Mouse (Mus musculus): ENCODE data around the gene Mlxip. TPM values are rescaled to one million over a fixed set of nuclear protein-coding genes. Genes with fewer than 3 reads are reported as not detected.

Gene Mlxip
- total RNA-seq, 4 experiments from 2014 or later: 17.7 to 23.0 (median 21.0) TPM

DNA sequence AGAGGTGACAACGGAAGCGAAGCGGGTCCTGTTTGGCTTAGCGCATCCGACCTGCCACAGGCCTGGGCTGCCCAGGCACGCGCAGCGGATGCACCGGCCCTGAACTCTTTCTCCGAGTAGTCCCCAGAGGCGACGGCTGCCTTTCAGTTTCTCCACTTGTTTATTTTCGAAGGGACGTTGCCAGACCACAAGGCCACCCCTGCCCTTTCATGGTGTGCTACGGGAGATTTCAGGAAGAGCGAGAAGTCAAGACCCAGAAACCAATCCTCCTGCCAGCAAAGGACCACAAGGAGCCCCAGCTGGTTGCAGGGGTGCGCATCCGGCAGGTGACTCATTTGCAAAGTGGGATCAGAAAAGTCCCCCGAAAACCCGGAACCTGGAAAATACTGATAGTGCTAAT is 12.6 kb upstream of the Mlxip start:
- no peak for DNase-seq (ENCODE audit: low spot score in 2 of 2)

DNA sequence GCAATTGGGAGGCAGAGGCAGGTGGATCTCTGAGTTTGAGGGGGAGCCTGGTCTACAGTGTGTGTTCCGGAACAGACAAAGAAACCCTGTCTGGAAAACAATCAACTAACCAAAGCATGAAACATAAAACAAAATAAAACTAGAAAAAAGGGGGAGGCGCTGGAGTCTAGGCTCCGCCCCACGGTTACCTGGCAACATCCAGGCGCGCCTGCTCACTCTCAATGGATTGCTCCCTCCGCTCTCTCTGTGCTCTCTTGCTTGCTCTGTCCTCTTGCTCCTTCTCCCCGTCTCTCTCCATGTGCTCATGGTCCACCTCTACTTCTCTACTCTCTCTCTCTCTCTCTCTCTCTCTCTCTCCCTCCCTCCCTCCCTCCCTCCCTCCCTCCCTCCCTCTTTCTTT is 11.9 kb upstream of the Mlxip start:
- no peak for DNase-seq (ENCODE audit: low spot score in 2 of 2)

DNA sequence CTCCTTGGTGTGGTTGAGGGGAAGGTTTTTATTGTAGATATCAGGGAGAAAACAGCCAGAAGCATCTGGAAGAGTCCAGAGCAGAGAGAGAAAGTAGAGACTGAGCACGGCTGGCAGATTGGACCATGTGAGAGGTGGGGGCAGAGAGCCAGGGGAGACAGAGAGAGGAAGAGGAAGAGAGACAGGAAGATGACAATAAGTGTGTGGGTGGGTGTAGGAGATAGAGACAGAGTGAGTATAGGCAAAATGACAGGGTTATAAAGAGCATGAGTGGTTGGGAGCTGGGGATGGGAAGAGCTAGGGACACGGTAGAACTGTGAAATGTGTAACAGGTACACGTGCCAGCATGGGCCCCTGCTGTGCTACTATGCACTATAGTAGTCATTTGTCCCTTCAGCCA is 6.1 kb upstream of the Mlxip start:
- no peak for DNase-seq (ENCODE audit: low spot score in 2 of 2)

DNA sequence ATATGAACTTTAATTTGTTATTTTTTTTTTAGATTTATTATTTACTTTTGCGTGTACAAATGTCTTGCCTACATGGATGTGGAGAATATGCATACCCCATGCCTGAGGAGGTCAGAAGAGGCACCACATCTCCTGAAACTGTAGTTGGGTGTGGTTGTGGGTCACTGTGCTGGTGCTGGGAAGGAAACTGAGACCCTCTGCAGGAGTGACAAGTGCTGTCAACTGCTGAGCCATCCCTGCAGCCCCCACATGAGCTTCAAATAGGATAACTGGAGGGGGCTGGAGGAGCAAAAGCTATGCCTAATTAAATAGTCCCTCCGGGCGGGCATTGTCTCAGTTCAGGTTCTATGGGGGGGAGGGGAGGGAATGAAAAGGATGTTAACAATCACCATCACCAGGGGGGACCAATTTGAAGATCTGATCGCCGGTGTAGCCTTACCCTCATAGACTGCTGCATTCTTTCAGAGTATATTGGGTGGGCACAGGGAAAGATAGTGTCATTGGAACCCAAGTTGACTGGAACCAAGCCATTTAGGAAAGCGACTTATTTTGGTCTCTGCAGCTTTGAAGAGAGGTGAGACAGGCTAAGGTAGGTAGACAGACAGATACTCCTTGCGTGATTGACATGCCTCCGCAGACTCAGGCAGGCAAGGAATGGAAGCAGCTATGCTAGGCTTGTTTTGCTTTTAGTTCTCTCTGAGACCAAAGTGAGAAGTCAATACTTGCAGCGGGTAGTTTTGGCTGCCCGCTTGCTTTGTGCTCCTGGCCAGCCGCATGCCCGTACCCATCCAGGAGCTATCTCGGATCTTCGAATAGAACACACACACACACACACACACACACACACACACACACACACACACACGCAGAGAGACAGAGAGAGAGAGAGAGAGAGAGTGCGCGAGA is 3.8 kb upstream of the Mlxip start:
- DNase-seq (ENCODE audit: low spot score in 2 of 2): no peak

DNA sequence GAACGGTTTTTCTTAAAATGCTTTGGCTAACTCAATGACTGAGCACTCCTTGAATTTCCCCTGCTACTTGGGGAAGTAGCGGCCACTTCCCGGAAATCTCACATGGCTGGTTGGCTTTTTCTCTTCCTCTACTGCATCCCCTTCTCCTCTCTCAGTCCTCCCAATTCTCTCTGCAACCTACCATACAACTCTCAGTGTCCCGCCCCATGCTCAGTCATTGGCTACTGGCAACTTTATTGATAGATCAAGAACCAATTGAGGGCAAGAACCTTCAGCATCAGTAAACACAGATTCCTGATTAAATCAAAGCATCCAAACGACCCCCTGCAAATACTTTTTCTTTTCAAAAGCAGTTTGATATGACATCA is 3.2 kb upstream of the Mlxip start:
- peak; percentile 61 to 69 for DNase-seq (ENCODE audit: low spot score in 2 of 2)

DNA sequence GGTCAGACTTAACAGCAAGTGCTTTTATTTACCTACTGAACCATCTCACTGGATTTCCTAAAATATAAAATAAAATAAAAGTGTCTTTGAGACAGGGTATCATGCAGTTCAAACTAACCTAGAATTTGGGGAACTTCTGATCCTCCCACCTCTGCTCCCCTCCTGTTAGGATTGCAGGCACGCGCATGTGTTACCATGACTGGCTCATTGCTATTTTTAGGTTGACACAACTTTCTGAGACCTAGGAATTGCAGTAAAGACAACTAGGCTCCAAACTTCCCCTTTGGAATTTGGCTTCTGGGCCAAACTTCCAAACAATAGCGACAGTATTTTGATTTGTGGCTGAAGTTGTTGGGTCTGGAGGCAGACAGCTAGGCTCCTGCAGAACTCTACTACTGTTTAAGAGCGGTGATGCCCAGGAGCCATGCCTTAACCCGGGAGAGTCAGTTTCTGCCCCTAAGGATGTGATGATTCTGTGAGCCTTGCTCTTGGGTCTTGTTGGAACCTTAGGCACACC is 754 bp upstream of the Mlxip start:
- DNase-seq (ENCODE audit: low spot score in 2 of 2): no peak

DNA sequence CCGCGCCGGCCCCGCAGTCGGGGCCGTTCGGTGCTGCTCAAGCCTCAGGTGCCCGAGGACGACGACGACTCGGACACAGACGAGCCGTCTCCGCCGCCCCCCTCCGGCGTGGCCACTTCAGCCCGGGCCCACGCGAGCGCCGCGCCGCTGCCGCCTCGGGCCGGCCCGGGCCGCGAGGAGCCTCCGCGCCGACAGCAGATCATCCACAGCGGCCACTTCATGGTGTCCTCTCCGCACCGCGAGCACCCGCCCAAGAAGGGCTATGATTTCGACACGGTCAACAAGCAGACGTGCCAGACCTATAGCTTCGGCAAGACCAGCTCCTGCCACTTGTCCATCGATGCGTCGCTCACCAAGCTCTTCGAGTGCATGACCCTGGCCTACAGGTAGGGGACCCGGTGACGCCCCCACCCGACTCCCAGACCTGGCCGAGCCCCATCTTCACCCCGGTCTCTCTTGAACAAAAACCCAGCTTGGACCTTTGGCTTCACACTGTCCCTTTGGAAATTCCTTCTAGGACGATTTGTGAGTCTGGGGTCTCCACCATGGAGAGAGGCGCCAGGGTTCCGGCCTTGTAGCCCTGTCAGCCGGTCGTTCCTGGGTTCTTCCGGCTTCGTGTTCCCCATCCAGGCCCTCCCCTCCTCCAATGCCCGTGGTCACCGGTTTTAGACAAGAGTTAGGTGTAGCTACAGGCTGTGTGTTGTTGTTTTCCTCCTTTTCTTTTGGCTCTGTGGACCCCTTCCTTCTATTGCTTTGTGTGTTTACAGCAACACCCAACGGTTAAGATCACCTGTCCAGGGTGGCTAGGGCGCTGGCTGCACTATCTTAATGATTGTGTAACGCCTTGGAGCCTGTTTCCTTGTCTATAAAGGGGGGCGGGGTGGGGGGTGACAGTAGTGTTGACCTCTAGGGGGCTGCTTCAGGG is 621 bp downstream of the Mlxip start:
- DNase-seq (ENCODE audit: low spot score in 2 of 2): no peak

DNA sequence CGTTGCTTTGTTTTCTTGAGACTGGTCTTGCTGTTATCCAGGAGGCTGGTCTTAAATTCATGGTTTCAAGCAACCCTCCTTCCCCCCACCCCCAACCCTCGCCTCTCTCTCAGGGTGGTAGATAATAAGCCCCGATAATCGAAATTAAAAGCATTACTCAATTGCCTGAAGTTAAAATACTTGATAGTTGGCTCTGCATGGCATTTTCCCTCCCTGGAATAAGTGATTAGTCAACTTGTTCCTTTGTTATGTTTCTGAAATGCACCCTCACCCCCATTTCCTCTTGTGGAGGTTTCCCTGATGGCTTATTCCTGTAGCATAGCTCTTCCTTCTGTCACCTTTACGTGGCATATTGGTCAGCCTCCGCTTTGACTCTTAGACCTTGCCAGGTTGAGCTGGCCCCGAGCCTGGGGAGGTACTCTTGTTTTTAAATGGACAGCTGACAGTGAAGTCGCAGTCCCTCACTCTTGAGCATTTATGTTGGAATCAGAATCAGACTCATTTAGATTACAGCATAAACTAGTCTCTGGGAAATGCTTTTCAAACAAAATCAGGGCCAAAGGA is 2.4 kb downstream of the Mlxip start:
- DNase-seq (ENCODE audit: low spot score in 2 of 2): no peak

DNA sequence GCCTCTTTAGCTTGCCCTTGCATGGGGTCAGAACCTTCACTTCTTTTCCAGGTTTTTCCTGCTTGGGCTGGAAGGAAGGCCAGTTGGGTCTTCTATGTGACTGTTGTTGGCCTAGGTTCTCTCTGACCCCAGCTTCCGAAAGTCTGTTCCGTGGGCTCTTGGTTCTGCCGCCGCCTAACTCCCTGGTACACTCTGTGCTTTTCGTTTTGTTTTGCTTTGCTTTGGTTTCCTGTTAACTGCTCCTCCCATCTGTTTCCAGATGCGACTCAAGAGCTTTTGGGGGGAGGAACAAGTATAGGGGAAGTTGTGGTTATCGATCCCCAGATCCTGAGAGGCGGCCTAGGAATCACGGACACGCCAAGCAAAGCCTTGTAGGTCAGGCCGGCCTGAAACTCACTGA is 3.2 kb downstream of the Mlxip start:
- DNase-seq (ENCODE audit: low spot score in 2 of 2): no peak

DNA sequence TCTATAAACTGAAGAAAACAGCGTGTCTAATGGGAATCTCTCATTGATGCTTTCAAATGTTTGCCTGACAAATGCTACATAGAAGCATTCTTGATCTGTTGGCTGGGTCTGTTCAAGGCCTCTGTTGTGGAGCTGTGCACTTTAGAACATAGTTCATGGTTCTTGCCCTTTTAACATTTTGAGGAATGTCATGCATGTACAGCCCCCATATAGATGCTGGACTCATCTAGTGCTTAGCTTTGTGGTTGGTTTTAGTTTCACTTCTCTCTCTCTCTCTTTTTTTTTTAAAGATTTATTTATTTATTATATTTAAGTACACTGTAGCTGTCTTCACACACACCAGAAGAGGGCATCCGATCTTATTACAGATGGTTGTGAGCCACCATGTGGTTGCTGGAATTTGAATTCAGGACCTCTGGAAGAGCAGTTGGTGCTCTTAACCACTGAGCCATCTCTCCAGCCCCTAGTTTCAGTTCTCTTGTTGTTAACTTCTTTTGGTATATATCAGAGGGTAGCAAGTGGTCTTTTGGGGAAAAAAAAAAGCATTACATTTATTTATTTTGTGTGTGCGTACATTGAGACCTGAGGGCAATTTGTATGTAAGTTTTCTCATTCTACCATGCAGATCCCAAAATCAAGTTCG is 4.4 kb downstream of the Mlxip start:
- no peak for DNase-seq (ENCODE audit: low spot score in 2 of 2)

DNA sequence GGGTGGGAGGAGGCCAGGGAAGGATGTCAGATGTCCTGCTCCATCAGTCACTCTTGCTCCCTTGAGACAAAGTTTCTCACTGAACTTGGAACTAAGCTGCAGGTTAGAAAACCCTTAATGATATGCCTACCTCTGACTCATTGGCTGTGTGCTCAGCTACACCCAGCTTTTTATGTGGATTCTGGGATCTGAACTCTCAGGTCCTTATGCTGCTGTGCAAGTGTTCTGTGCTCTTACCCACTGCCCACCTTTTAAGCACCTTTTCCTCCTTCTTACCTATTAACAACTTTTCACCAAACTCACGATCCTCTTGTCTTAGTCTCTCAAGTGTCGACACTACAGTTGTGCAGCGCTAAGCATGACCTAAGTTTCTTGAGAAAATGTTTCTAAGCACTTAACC is 9.9 kb downstream of the Mlxip start:
- no peak for DNase-seq (ENCODE audit: low spot score in 2 of 2)

DNA sequence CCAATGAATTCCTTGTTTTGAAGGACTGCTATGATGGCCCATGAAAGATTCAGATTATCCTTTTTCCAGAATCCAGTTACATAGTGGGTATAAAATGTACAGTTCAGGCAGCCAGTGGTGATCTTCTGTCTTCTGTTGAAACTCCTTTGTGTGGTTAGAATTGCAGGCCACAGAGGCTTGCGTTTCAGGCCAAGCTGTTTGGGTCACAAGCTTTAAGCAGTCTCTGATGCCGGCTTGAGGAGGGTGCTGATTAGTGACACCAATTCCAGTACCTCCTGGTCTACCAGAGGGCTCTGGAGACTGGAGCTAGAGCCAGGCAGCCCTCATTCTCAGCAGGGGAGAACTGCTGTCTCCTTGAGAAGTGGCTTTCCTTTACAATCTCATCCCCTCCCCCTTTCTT is 12.4 kb downstream of the Mlxip start:
- DNase-seq (ENCODE audit: low spot score in 2 of 2): no peak

DNA sequence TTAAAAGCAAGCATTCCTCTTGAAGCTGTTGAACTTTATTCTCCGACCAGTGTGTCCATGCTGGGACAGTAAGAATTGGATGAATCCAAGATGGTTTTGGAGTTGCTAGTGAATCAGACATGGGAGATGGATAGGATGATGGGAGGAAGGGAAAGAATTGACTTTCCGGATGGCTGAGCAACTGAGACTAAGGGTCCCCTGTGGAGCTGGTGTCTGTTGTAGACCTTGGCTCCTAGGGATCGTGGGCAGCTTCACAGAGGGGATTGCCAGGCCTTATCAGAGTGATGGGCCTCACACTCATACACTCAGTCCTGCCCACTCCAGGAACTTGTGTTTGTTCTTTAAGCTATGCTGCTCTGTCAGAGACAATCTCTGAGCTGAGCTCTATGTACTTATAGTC is 13.6 kb downstream of the Mlxip start:
- DNase-seq (ENCODE audit: low spot score in 2 of 2): no peak

DNA sequence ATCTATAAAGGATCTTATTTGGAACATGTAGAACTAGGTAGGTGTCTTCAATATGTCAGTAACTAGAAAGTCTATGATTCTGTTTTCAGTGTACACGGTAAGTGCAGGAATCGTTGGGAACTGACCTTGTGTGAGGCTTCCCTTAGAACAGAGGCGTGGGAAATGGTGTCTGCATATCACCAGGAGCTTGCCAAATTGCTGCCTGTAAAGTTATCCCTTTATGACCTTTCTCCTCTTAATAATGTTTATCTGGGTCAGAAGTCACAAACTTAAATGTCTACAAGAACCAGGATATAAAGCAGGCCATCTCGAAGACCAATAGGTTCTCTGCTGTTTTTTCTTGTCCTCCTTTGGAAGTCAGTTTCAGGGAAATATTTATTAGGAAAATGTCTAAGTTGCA is 17.6 kb downstream of the Mlxip start:
- no peak for DNase-seq (ENCODE audit: low spot score in 2 of 2)

DNA sequence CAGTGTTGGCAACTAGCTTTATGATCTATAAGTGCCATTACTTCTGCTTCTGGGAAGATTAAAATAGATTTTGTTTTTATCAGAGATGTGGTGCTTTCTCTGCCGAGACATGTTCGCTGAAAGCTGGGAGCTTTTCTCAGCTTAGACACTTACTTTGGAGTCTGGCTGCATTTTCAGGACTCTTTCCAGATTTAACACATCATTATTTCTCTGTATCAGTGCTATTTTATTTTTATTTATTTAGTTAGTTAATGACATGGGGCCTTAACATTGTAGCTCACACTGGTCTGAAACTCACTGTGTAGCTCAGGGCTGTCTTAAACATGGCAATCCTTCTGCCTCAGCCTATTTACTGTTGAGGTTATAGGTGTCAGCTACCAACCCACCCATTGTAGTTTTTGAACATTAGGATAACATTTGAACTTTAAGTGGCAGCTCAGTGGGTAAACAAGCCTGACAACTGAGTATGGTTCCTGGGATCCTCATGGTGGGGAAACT is 19.3 kb downstream of the Mlxip start:
- no peak for DNase-seq (ENCODE audit: low spot score in 2 of 2)

DNA sequence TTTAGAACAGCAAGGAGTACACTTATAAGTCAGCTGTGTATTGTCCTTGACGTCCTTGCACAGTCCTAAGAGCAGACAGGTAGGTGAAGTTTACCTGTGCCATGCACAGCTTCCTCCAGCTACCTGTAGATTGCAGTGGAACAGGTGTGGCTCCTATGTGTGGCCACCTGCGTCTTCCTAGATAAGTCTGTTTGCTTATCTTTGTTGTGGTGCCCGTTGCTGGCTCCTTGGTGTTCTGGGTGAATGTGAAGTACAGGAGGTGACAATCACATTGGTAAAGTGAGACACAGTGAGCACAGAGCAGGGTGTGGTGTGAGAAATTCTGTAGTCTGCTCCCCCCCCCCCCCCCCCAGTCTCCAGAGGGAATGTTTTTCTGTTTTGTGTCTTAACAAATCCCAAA is 21.6 kb downstream of the Mlxip start:
- no peak for DNase-seq (ENCODE audit: low spot score in 2 of 2)

DNA sequence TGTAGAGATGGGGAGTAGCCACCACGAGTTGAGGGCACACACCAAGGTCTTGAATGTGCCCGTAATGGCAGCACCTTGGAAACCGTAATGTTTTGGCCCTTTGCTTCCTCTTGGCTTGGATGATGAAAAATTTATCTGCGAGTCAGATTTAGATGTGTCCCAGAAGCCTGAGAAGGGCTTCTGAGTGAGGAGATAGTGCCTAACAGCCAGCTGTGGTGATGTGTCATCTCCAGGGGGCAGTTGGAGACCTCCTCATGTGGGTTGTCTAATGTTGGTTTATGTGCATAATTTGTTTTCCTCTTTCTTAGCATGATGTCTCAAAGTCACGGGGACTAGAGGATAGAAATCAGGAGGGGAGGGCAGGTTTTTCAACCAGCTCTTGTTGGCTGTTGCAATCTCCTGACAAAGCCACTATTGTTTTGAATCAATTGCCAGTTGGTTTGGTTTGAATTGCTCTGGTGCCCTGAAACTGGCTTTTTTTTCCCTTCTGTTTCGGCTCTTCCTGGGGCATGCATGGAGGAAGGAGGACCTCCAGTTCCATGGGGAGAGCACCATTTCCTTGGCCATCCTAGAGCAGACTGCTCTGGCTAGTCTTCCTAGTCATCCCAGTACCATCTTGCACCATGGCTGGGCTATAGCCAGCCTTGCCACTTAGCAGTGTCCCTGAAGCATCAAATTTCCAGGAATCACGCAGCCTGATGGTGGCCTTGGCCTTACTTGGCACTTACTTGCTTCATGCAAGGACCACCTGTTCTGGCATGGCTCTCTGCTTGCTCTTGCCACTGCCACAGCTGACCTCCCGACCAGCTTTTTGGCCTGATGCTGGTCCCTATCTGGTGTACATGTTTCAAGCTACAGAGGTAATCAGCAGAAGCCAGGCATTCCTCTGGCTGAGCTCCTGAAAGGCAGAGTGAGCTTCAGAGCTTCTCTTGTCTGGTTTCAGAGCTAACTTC is 22.2 kb downstream of the Mlxip start:
- DNase-seq (ENCODE audit: low spot score in 2 of 2): peak in 1 of 2 experiments; percentile 20

DNA sequence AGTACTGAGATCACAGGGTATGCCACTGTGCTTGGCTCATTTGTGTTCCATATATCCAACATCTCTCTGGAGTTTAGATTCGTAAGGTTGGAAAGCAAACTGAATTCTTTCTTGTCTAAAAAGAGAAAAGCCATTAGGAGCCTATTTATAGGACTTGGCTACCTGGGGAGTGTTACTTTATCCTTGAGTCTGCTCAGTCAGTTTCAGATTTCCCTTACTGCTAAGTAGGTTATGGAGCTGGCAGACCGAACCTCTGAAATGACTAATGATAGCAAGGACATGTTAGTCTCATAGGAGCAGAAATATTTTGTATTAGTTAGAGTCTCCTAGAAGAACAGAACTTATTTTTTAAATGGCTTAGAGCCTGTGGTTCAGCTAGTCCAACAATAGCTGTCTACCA is 29.3 kb downstream of the Mlxip start:
- no peak for DNase-seq (ENCODE audit: low spot score in 2 of 2)

DNA sequence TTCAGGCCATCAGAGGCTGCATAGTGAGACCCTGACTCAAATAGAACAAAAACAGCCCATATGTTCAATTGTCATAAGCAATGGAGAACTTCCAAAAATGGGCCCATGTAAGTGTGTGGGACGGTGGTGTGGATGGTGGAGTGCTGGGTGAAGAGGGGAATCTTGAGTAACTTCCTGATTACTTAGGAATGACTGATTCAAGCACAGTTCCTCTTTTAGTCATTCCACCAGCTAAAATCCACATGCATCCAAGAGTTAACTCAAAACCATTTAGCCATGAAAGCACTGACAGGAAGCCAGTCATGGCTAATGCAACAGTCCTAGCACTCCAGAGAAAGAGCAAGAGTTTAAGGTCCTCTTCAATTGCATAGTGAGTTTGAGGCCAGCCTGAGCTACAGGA is 33.0 kb downstream of the Mlxip start:
- no peak for DNase-seq (ENCODE audit: low spot score in 2 of 2)

All from layer of hippocampus, adult 8-10 months (tissue).